Mouse (Mus musculus): Measurements from ENCODE around the gene Usp47.

GRCm38 (mm10) chr7:112154445-112154844 is 131.1 kb downstream of the Usp47 start:
- TF ChIP-seq CTCF (IDR thresholded peaks at IDR 0.05): no peak
- TF ChIP-seq EP300 (IDR thresholded peaks at IDR 0.05; ENCODE audit: insufficient read depth, low read depth, low read length): no peak
